Mouse (Mus musculus) spleen, postnatal 36 days (tissue): ENCODE measurements at regions not wholly inside any gene's neighbourhood (a gene's known extent, or its start where the extent isn't known, plus 50 kb on each side); places are given as distances from the start of the nearest gene placed in this dataset.
"Not testable (repeated sequence)": the region's sequence is repeated elsewhere in the genome, so short reads cannot be mapped to it uniquely, and the experiment has no call there.

Experiments
- DNase-seq, 2 experiments: peaks; one replicate each; pipeline ENCODE4 v3.0.0; 2022; ENCODE audit warnings: low spot score in 2 of 2, mixed read lengths in 1 of 2

DNA sequence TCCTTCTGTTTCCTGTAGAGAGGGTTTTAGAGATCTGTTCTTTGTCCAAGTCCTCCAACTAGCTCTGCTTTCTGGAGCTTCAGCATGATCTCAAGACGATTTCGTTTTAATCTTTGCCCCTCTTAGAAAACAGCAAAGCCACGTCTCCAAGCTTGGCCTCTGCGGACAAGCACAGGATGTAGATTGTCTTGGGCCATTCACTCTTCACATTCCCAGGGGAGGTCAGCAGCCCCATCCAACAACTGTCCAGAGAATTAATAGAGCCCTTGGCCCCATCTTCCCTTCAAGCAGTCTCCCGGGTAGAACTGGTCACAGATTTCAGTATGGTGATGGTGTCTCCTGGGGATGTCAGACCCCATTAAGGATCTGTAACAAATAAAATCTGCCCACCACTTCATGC lies 162.7 kb upstream of the Zfp637 start:
- DNase-seq, result no peak

DNA sequence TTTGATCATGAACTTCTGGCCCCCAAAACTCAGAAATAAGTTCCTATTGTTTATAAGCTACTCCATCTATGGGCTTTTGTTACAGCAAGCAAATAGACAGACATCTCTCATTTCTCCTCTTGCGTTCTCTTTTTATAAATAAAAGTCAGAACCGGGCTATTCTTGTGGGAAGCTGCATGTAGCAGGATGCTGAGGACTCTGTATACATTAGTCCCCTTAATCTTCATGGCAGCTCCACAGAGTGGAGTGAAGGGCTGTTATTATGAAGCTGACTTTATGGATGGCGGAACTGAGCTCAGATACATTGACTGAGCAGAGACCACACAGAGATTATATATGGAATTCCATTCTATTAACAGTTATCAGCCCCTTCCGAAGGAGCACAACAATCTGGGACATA lies 162.1 kb upstream of the Zfp637 start:
- no peak for DNase-seq

DNA sequence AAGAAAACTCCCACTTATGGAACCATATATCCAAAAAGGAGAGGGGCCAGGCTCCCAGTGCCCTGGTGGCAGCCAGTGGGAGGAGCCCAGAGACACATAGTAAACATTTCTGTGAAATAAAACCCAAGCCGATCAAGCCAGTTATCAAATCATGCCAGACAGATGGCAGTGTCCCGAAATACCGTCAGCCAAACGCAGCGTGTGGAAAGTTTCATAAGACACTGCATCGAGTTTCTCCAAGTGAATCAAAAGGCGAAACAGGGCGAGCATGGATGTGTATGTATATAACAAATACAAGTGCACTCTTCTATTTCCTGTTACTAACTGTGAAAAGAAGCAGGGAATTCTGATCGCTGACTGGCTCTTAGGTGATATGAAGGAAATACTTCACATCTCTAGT lies 154.8 kb upstream of the Zfp637 start:
- no peak for DNase-seq

DNA sequence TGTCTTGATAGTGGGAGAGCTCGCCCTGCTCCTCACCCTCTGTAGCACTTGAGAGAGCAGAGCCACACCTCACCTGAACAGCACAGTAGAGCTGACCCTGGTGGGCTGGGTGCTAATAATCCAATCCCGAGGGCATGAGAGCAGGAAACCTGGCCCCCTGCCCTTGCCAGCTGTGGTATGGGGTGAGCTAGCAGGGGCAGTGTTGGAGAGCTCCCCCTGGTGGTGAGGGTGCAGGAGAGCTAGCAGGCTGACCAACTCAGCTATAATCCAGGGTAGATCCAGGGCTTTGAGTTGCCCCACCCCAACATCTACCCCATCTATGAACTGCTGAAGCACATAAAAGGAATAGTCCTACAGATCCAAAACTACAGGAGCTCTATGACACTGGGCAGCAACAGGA lies 153.9 kb upstream of the Zfp637 start:
- DNase-seq, result peak; percentile 7 to 9

DNA sequence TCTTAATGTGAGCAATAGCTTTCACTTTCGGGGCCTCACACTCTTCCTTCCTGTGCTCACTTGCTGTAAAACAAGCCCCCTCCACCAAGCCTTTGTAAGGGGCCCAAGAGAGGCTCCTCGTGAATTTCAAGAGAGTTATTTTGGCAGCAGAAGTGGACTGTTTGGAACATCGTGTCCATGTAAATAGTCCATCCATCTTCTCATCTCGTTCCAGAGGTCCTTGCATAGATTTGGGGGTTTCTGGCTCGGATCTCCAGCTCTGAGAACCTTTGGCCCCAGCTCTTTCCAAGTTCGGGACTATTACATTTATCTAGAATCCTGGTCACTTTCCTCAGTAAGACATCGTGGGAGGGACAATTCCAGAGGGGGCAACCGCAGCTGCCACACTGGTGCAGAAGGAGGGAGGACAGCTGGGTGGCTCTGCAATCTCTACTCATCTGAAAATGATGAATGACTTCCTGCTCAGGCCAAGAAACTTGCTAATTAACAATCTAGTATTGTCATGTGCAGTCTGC lies 152.3 kb upstream of the Zfp637 start:
- peak in 1 of 2 experiments; percentile 10 for DNase-seq

DNA sequence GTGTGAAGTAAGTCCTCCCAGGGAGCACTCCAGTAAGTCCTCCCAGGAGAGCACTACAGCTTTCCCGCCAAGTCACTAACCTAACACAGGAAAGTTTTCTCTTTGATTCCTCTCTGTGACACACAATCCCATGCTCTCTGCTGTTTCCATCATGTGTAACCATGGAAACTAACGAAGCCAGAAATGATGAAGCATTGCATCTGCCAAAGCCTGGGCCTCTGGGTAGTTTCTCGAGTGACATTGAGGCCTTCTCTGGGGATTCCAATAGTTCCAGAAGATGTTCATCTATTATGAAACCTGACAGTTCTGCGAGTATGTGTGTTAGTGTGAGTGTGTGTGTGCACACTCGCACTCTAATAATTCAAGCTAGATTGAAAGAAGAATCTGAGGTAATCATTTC lies 140.7 kb upstream of the Zfp637 start:
- no peak for DNase-seq

DNA sequence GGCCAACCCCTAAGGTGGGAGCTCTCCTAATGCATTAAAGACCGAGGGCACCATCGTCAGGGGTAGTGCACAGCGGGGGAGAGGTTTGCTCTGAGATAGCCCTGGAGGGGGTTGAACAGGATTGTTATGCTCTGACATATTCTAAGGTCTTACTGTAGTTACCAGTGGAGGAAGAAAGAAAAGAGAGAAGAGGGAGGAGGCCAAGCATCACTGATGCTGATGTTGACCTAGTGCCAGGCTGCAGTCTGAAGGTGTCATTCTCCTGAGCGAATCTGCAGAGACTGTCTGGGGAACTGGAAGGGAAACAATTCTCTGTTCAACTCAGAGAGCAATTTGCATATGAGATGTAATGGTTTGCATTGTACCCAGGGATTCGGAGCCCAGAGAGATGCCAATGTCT lies 139.4 kb upstream of the Zfp637 start:
- DNase-seq, result no peak

DNA sequence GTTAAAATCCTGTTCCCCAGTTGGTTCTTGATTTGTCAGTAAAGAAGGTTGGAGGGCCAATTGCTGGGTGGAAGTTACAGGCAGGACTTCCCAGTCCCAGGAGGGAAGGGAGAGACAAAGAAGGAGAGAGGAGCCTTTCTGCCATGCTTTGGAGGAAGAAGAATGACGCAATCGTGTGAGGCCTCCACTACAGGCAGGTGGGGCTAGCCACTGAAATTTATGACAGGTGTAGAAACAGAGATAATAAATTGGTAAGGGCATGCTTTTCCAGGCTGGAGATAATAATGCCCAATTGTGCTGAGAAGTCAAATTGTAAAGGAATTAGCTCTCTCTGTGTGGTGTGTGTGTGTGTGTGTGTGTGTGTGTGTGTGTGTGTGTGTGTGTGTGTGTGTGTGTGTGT lies 135.0 kb upstream of the Zfp637 start:
- no peak for DNase-seq

DNA sequence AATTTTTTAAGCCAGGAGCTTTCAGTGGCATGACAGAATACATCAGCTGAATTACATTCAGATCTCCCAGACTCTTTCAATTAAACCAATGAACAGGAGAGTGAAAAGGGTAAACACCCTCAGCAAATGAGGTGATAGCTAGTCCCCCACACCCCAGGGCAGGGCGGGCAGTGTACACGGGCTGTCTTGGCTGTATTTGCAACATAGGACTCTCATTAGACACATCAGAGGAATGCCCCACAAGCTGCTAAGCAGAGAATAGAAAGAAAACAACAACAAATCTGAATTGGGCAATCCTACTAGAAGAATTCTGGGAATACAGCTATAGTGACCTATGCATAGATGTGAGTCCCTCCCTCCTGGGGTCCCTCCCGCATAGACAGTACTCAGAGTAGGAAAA lies 131.8 kb upstream of the Zfp637 start:
- no peak for DNase-seq

DNA sequence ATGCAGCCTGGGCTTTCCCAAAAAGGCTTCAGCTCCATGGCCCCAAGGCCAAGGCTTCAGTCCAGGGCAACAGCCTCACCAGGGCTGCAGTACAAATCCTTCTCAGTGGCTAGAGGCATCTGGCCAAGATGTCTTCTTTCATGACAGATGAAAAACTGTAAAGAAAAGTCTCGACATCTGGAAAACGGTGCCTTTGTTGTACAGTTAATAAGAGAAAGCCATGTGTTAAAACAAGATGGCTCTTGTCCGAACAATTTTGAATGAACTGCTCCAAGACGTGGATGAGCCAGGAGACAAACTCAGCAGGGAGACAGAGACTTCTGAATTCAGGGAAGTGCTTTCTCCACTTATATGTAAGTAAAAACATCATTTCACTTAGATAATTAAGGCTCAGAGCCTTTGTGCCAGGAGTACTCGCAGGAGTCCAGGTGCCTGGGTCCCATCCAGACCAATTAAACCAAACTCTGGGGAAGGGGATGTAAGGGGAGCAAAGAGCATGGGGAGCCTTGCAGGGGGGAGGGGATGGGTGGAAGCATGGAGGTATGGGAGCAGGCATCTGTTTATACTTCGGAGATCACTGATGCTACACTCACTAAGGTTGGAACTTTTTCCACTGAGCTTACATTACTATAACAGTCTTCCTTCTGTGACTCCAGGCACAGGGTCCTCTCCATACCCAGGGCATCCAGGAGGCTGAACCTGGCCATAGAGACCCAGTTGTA lies 125.8 kb upstream of the Zfp637 start:
- DNase-seq, result no peak

DNA sequence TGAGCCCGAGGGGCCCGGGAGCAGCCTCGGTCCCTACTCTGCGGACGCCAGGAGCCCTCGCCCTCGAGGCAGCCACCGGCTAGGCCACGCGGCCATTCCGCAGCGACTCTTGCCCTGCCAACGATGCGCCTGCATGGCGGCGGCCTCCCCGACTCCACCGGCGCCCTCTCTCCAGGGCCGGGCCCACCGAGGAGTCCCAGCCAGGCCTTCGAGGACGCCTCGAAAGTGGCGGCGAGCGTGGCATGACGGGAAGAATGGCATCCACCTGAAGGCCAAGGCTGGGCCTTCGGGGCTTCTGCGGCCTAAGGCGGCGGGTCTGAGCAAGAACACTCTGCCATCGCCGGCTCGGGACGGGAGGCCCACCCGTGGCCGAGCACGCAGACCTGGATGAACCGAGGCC lies 124.6 kb upstream of the Zfp637 start:
- not testable (repeated sequence) for DNase-seq

DNA sequence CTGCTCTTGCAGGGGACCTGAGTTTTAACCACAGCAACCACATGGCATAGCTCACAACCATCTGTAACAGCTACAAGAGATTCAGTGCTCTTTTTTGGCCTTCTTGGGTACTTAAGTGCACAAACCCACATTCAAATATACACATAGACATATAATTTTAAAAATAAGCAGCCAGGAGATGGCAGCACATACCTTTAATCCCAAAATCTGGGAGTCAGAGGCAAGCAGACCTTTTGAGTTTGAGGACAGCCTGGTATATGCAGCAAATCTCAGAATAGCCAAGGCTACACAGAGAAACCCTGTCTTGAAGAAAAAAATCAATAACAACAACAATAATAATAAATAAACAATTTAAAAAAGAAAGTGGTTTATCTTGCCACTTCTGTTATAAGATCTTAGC lies 88.6 kb upstream of the Zfp637 start:
- not testable (repeated sequence) for DNase-seq

DNA sequence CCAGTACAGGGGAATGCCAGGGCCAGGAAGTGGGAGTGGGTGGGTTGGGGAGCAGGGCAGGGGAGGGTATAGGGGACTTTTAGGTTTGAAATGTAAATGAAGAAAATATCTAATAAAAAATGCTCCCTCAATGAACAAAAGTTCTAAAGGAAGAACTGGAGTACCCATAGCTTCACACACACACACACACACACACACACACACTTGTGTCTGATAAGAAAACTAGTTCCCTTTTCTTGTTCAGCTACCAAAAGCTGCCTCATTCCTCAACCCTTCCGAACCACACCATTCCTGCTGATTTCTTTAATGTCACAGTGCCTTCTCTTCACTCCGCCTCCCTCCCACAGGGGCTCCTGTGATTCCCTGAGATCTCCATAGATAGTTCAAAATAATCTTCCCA lies 85.3 kb upstream of the Zfp637 start:
- not testable (repeated sequence) for DNase-seq

DNA sequence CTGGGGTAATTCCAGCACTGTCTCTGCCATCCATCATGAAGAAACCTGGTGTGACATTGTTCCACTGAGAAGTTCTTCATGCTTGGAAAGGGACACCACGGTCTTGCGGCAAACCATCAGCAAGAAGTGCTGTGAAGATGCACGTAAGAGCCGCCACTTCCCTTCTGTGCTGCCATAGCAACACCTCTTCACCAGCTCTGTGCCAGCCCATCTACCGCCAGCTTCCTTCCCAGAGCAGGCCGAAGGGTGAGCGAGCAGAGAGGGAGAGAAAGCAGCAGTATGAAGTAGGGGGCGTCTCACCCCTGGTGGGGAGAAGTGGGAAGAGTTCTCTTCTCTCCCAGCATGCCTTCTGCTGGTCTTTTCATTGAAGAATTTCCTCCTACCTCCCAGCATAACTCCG lies 84.8 kb upstream of the Zfp637 start:
- no peak for DNase-seq

DNA sequence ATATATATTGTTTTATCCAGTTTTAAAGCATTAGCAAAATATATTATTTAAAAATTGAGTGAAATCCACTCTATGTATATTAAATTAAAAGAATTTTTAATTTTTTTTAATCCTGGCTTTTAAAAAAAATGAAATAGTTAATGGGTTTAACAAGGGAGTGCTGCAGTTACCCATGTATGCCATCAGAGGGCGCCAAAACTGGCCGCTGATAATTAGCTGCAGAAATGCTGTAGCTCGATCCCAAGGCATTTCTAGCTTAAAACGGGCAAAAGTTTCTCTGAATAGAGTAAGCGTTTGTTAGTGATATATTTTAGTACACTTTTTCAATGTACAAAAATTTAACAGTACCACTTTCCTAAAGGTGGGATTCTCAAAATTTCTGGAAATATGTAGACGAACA lies 82.5 kb upstream of the Zfp637 start:
- DNase-seq, result not testable (repeated sequence)

DNA sequence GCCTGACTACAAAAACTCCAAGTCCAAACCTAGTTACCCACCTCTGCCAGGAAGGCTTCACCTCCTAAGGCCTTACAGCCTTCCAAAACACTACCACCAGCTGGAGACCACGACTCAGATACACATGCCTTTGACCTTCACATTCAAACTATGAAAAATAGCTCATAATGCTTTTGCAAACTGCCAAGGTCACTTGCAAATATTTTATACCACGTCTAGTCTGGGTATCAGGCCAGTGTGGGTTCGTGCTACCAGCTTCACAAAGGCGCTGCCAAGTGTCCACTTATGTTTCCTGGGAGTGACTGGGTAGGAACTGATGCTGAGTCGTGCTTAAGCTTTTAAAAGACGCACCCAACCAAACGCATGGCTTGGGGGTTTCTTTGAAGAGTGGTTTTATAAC lies 69.5 kb upstream of the Zfp637 start:
- no peak for DNase-seq

DNA sequence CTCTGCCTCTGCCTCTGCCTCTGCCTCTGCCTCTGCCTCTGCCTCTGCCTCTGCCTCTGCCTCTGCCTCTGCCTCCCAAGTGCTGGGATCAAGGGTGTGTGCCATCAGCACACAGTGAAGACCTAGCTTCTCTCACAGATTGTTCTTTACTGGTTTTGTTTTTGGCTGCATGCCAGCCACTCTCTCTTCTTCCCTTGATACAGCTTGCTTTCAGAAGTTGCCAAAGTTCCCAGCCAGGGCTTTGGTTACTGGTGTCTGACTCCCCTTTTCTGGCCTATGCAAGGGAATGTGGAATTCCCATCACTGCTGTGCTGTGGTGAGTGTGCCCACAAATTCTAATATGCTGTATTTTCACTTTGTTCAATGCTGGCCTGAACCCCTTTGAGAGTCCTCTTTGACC lies 68.6 kb upstream of the Zfp637 start:
- no peak for DNase-seq

DNA sequence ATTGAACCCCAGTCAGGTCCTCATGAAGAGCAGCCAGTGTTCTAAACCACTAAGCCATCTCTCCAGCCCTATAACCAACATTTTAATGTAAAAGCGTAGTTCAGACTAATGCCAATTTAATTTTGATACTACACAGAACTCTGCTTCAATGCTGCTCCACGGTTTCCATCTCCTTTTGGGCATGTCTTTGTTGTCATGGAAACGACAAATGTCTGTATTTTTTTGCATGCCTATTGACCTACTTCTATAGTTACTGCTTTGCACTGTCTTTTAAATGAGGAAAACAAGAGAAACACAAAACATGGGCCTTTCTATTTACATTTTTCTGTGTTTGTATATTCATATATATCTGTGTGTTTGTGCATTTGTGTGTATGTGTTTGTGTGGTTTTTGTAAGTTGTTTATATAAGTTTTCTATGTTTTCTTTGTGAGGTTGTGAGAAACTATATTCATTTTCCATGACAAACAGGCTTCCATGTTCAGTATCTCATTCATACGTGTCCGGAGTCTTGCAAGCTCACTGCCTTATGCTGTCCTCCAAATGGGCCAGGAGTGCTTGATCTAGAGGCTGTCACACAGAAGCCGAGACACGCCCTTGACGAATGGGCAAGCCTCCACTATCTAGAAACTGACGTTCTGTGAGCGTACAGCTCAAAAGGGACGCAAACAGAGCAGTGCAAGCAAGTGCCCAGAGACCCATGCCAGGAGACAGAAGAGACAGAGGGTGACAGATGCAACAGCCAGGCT lies 65.5 kb upstream of the Zfp637 start:
- no peak for DNase-seq

DNA sequence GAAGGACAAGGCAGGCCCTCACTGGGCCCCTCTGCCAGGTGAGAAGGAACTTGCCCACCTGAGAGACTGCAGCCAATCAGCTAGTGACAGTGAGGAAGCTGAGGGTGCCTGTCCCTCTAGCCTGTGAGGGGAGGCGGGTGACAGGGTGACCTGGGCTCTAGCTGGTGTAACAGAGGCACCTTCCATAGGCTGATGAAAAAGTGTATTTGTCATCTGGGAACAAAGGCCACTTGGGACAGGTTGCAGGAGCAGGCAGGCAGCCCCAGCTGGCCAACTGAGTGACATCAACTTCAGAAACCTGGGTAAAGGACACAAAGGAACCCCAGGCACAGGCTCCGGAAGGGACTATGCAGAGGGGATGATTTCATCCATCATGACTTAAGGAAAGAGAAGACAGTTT lies 63.0 kb upstream of the Zfp637 start:
- no peak for DNase-seq

DNA sequence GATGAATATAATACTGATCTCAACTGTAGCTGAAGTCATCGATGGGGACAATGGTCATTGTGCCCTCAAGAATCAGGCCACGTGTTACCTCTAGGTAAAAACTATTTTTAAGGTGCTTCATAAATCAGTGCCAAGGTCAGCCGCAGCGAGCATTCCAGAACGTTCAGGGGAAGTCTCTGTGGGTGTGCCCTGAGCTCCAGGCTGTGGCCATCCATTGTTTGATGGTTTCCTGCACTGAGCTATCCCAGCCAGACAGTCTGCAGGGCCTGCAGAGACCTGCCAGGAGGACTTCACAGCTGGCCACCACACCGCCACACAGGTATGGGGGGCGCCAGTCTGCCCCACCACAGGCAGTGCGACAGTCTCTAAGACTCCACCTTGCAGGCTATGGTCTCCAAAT lies 62.5 kb upstream of the Zfp637 start:
- no peak for DNase-seq

DNA sequence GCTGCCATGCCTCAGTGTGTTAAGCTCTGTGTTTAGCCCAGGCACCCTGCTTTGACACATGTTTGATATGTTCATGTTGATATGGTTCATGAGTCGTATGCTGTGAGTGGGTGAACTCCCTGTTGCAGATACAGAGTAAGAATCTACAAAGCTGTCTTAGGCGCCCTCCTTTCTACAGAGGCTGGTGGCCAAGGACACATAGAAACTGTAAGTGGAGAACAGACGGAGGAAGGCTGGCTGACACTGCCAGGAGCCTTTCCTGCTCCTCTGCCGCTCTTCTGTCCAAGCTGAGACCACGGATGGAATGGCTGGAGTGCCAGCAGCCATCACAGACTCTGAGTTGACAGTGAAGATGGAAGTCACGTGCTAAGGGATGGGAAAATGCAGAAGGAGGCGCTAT lies 62.0 kb upstream of the Zfp637 start:
- no peak for DNase-seq

DNA sequence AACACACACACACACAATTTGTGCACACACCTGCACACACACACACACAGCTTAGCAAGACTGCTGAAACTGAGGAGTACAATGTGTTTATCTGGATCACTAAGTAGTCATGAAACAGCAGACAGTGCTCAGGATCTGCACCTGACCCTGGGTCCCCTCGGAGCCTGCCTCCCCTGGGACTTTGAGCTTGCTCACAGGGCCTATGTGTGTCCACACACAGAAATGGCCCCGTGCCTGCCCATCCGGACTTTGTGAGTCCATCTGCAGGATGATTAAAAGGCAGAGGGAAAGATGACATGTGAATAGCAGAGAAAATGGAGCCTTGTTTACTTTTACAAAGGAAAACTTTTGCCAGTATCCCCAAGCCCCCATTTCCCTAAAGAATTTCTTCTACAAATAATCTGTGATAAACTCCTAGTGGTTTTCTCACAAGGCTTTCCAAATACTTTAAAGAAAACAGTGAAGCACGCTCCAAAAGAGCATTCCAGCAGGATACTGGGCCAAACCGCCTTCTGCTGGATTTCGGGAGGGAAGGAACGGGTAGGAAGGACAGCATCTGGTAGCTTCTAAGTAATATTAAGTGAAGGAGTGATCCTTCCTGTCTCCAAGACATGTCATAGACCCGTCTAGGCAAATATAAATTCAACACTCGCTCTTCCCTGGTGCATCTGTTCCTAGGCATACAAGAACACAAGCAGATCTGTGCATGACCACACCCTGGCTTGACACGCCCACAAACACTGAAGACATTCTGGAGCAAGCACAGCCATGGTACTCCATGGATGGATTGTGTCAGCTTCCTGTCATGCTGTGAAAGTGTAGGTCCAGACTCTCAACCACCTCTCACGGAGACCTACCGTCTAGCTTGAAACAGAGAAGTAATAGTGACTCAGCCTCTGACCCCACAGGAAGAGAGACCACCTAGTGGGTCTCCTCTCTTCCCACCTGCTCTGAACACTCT lies 52.1 kb upstream of the Zfp637 start:
- no peak for DNase-seq
